Mouse (Mus musculus) heart, embryonic 14.5 days (tissue): ENCODE data around the gene Fer. TPM values are rescaled to one million over a fixed set of nuclear protein-coding genes. Genes with fewer than 3 reads are reported as not detected.

Source experiments
- ATAC-seq: fragments of 200-750 bp; cut with Nextera tagmentation; 2 replicates; pipeline ENCODE4 v1.8.0; 2017; ENCODE audit warnings: low read depth, moderate TSS enrichment; ENCODE audit not compliant: insufficient number of reproducible peaks, insufficient read depth, low FRiP score
- H3K27ac ChIP-seq, 2 experiments: fragments of 200-500 bp in 1 of 2; fragments of 300-500 bp in 1 of 2; sonication (generic) in 1 of 2; replicated peaks in 1 of 2; 2 replicates each; pipeline ENCODE4 v1.5.1; 2012 to 2014; ENCODE audit warnings: low read depth in 2 of 2, low read length in 2 of 2, control low read depth in 1 of 2, mild to moderate bottlenecking in 1 of 2, mixed read lengths in 1 of 2; ENCODE audit not compliant: control insufficient read depth in 1 of 2, insufficient read depth in 1 of 2
- H3K27me3 ChIP-seq: fragments of 300-500 bp; sonication (generic); 2 replicates; pipeline ENCODE4 v1.6.1; 2014; ENCODE audit warnings: mild to moderate bottlenecking, low read length, control low read depth; ENCODE audit not compliant: control insufficient read depth, insufficient read depth
- H3K36me3 ChIP-seq: fragments of 300-500 bp; sonication (generic); 2 replicates; pipeline ENCODE4 v1.6.1; 2014; ENCODE audit warnings: mild to moderate bottlenecking, control low read depth, low read length, mixed read lengths; ENCODE audit not compliant: control insufficient read depth, insufficient read depth
- H3K4me1 ChIP-seq, 2 experiments: fragments of 200-500 bp in 1 of 2; fragments of 300-500 bp in 1 of 2; sonication (generic) in 1 of 2; 2 replicates each; pipeline ENCODE4 v1.6.1; 2012 to 2014; ENCODE audit warnings: low read length in 2 of 2, control low read depth in 1 of 2, mixed read lengths in 1 of 2; ENCODE audit not compliant: control insufficient read depth in 2 of 2, insufficient read depth in 2 of 2
- H3K4me2 ChIP-seq: fragments of 300-500 bp; sonication (generic); 2 replicates; pipeline ENCODE4 v1.6.1; 2014; ENCODE audit warnings: mild to moderate bottlenecking, low read length
- H3K4me3 ChIP-seq, 2 experiments: fragments of 200-500 bp in 1 of 2; fragments of 300-500 bp in 1 of 2; sonication (generic) in 1 of 2; 2 replicates each; pipeline ENCODE4 v1.5.1; 2012 to 2014; ENCODE audit warnings: low read length in 2 of 2, mild to moderate bottlenecking in 2 of 2, control low read depth in 1 of 2, low read depth in 1 of 2, moderate library complexity in 1 of 2; ENCODE audit not compliant: control insufficient read depth in 1 of 2, insufficient read depth in 1 of 2
- H3K9ac ChIP-seq: fragments of 300-500 bp; sonication (generic); 2 replicates; pipeline ENCODE4 v1.6.1; 2014; ENCODE audit warnings: mild to moderate bottlenecking, low read length
- H3K9me3 ChIP-seq: fragments of 300-500 bp; sonication (generic); 2 replicates; pipeline ENCODE4 v1.6.1; 2016; ENCODE audit warnings: low read length, control low read depth; ENCODE audit not compliant: control insufficient read depth
- WGBS: fragments of 180-500 bp; shearing (Covaris S2); extraction: QIAGEN DNeasy Blood & Tissue Kit; methylation state at CpG from one replicate; pipeline ENCODE4 v1.1.7; 2014; 5-methylcytosine and 5-hydroxymethylcytosine counted together
- polyA plus RNA-seq: library from polyadenylated mRNA; unstranded; fragments of >200 nt; fragmentation: Nextera tagmentation; extraction: Ambion mirVana; gene quantifications from 2 replicates; pipeline ENCODE4 v1.2.1, GENCODE M21; 2014

Gene Fer
- polyA plus RNA-seq, 1 experiment from 2014 or later, result 26.0 TPM

DNA sequence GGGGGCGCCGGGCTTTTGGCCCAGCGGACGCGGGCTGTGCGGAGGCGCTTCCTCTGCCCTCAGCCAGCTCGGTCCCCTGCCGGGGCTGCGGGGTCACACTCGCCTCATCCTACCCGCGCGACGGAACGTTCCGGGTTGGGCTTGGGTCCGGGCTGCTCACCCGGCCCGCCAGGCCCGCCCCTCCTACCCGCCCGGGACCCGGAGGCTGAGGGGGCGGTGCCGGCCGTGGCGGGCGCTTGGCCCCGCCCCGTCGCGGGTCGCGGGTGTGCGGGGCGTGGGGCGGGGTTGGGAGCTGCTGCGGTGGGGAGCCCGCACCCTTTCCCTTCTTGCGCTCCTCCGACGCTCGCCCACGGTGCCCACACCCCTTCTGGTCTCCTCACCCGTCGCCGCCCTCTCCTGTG is 1.3 kb downstream of the Fer start:
- ATAC-seq, result peak; percentile 70
- 0% methylated on average over 27 of the region's 48 CpGs for WGBS
- H3K9ac ChIP-seq, result peak overlapping the region; percentile 93

GRCm38 (mm10) chr17:63871773-63872172 is 8.9 kb downstream of the Fer start:
- no peaks in the 10 kb centered on the region for H3K4me1 ChIP-seq
- WGBS, result 94% methylated on average over 7 of the region's 7 CpGs
- H3K27ac ChIP-seq, result no peak overlapping the region
- H3K9ac ChIP-seq, result no peak overlapping the region
- H3K36me3 ChIP-seq, result no peaks in the 10 kb centered on the region
- no peak overlapping the region for H3K4me2 ChIP-seq
- H3K4me3 ChIP-seq, result no peak overlapping the region
- H3K27me3 ChIP-seq, result no peaks in the 10 kb centered on the region
- ATAC-seq, result no peak
- H3K9me3 ChIP-seq, result no peaks in the 10 kb centered on the region

More for the DNA sequence above, 1.3 kb downstream of the Fer start:
- Histone ChIP-seq H3K27ac (peak overlapping the region; percentile 62 to 75), H3K4me1 (peaks cover 2 to 19% of the 10 kb centered on the region in 2 experiments; a peak in 3 of 4 replicates), H3K27me3 (no peaks in the 10 kb centered on the region), H3K36me3 (no peaks in the 10 kb centered on the region), H3K4me2 (peak overlapping the region; percentile 79), H3K9me3 (no peaks in the 10 kb centered on the region), H3K4me3 (peak overlapping the region; percentile 91 to 94)

DNA sequence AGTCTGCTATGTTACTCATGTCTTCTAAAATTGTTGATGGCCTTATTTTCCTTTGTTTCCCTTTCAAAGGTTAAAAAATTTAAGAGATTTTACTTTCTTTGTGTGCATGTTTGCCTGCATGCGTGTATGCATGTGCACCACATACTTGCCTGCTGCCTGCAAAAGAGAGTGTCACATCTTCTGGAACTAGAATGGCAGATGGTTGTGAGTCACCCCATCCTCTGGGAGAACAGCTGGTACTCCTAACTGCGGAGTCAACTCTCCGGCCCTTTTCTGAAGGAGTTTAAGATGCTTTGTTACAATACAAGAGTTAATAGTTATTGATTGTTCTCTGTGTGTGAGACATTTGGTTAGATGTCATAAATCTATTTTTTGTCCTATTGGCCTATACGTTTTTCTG is 16.0 kb downstream of the Fer start:
- Histone ChIP-seq H3K9me3 (no peaks in the 10 kb centered on the region), H3K4me2 (no peak overlapping the region), H3K27ac (no peak overlapping the region)

GRCm38 (mm10) chr17:63880009-63880408 is 17.1 kb downstream of the Fer start:
- H3K36me3 ChIP-seq, result no peaks in the 10 kb centered on the region
- WGBS, result 67% methylated on average over 4 of the region's 4 CpGs
- H3K27ac ChIP-seq, result no peak overlapping the region
- H3K4me1 ChIP-seq, result no peaks in the 10 kb centered on the region
- H3K27me3 ChIP-seq, result no peaks in the 10 kb centered on the region
- ATAC-seq, result no peak
- no peaks in the 10 kb centered on the region for H3K9me3 ChIP-seq
- H3K9ac ChIP-seq, result no peak overlapping the region
- H3K4me2 ChIP-seq, result no peak overlapping the region
- H3K4me3 ChIP-seq, result no peak overlapping the region

More for the DNA sequence above, 16.0 kb downstream of the Fer start:
- WGBS, result 94% methylated on average over 4 of the region's 4 CpGs
- ATAC-seq, result no peak
- no peaks in the 10 kb centered on the region for H3K36me3 ChIP-seq
- no peak overlapping the region for H3K9ac ChIP-seq
- H3K27me3 ChIP-seq, result no peaks in the 10 kb centered on the region
- no peaks in the 10 kb centered on the region for H3K4me1 ChIP-seq
- no peak overlapping the region for H3K4me3 ChIP-seq

GRCm38 (mm10) chr17:63886988-63887387 is 24.1 kb downstream of the Fer start:
- Histone ChIP-seq H3K4me2 (no peak overlapping the region), H3K27me3 (no peaks in the 10 kb centered on the region), H3K27ac (no peak overlapping the region), H3K9me3 (no peaks in the 10 kb centered on the region), H3K36me3 (no peaks in the 10 kb centered on the region), H3K9ac (no peak overlapping the region), H3K4me3 (no peak overlapping the region), H3K4me1 (no peaks in the 10 kb centered on the region)
- no peak for ATAC-seq
- 97% methylated on average over 2 of the region's 2 CpGs for WGBS

DNA sequence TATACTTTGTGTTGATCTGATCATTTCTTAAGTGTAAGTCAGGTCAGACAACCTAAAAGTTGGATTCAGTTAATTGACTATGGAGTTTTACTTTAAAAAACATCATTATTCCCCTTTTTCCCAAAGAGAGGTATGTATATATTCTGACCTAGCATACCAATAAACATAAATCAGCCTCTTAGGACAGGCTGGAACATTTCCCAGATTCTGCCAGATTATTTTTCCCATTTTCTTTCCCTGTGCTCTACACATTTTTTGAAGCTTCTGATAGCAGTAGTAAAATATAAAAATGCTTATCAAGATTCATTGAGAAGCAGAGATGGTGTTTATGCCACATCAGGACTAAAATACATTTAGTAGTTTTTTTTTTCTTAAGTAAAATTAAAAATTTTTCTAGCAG is 27.7 kb downstream of the Fer start:
- H3K27me3 ChIP-seq, result no peaks in the 10 kb centered on the region
- H3K27ac ChIP-seq, result no peak overlapping the region
- no peak for ATAC-seq

DNA sequence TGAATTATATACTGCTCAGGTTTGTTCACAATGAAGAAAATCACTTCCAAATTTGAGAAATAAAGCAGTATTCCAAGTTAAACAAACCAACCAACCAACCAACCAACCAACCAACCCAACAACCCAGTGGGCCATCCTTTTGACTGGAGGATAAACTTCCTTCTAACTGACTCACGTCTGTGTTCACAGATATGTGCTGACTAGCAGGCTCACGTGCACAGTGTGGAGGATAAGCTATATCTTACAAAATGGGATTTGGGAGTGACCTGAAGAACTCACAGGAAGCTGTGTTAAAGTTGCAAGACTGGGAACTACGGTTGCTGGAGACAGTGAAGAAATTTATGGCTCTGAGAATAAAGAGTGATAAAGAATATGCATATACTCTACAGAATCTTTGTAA is 33.0 kb downstream of the Fer start:
- H3K27ac ChIP-seq, result no peak overlapping the region
- no peaks in the 10 kb centered on the region for H3K27me3 ChIP-seq
- peaks cover 12% of the 10 kb centered on the region; the same call in 1 of the 2 replicates for H3K36me3 ChIP-seq
- WGBS, result 54% methylated on average over 3 of the region's 3 CpGs
- no peak for ATAC-seq
- H3K4me2 ChIP-seq, result no peak overlapping the region
- no peak overlapping the region for H3K9ac ChIP-seq
- H3K4me1 ChIP-seq, result peaks cover 2 to 3% of the 10 kb centered on the region in 2 experiments; a peak in 1 of 4 replicates
- H3K4me3 ChIP-seq, result no peak overlapping the region
- H3K9me3 ChIP-seq, result no peaks in the 10 kb centered on the region

More for the DNA sequence above, 27.7 kb downstream of the Fer start:
- H3K4me2 ChIP-seq, result no peak overlapping the region
- H3K4me3 ChIP-seq, result no peak overlapping the region
- H3K9me3 ChIP-seq, result no peaks in the 10 kb centered on the region
- no peak overlapping the region for H3K9ac ChIP-seq
- H3K36me3 ChIP-seq, result no peaks in the 10 kb centered on the region
- H3K4me1 ChIP-seq, result no peaks in the 10 kb centered on the region

DNA sequence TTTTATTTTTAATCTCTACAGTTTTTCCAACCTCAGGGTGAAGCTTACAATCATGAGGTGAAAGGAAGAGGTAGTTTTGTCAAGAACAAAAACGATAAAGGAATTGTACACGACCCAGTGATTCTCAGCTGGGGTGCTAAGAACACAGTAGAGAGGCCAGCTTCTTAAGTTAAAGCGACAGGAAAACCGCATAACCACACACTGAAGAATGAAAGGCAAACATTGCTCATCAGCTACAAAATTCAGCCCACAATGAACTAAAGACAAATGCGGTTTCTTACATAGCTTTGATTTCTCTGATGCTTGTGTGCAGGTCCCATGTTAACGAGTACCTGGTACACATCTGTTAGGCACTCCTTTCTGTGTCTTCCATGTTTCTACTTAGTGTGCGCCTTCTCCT is 34.2 kb downstream of the Fer start:
- peaks cover 12% of the 10 kb centered on the region; the same call in 1 of the 2 replicates for H3K36me3 ChIP-seq
- 85% methylated on average over 7 of the region's 7 CpGs for WGBS
- no peaks in the 10 kb centered on the region for H3K27me3 ChIP-seq
- H3K27ac ChIP-seq, result no peak overlapping the region
- ATAC-seq, result no peak
- no peaks in the 10 kb centered on the region for H3K9me3 ChIP-seq
- H3K4me1 ChIP-seq, result peaks cover 2 to 3% of the 10 kb centered on the region in 2 experiments; a peak in 1 of 4 replicates
- no peak overlapping the region for H3K4me3 ChIP-seq
- no peak overlapping the region for H3K4me2 ChIP-seq
- no peak overlapping the region for H3K9ac ChIP-seq
